Mouse (Mus musculus): ENCODE data around the gene Chrm5.
"Not testable (repeated sequence)": the region's sequence is repeated elsewhere in the genome, so short reads cannot be mapped to it uniquely, and the experiment has no call there.

The Chrm5 gene

DNA sequence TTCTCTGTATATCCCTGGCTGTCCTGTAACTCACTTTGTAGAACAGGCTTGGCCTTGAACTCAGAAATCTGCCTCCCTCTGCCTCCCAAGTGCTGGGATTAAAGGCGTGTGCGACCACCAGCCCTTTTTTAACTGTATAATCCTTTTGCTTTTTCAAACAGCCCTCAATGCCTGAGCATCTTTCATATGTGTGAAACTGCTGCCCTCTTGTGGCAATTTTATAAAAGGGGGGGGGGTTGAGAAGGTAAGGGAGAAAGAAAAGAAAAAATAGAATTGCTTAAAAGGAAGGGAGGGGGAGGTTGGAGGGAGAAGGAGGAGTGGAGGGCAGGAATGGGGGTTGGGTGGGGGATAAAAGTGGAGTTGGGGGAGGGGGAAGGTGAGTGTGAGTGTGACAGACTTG, 995 bp upstream of the Chrm5 start:
- DNase-seq (ENCODE audit: low spot score in 2 of 2), result peak in 1 of 2 experiments; percentile 32

DNA sequence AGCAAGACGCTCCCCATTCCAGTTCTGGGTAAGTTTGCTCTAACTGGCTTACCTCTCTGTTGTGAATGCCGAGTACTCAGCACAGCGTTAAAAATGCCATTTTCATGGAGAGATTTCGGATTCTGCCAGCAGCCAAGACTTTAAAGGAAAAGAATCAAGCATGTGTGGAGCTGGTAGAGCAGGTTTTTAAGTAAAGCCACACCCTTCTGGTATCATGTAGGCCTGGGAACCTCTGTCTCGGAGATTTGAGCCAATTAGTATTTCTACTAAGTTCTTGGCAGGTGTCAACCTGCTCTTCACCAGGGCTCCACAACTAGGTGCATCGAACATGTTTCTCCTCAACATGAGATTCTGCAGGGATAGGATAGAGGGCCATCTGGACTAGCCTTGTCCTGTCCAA, 4.0 kb downstream of the Chrm5 start:
- no peak for DNase-seq (ENCODE audit: low spot score in 2 of 2)

DNA sequence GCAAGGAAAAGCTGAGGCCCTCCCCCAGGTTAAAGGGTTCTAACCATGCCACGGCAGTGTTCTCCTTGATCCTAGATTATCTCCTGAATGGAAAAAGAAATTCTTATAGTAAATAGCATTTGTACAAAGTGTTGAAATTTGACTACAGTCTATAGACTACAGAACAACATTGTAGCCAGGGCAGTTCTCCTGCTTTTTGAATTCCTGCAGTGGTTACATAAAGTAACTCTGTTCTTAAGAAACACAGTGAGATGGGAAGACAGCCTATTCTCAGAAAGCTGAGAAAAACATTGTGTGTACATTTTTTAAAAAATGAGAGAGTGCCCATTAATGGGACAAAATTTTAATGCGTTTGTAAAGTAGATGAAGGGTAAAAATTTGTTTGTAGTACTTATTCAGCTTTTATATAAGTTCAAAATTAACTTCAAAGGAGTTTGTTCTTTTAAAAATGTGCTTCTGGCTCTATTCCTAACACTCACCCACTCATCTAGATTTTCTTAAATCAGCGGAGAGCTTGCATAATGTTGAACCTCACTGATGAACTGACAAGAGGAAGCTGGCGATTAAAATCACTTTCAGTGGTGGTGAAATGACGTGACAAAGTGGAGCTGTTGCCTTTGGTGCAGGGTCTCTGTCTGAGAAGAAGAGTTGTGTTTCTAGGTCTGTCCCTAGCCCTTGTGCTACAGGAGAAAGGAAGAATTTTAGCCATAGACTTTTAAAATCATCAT, 5.4 kb downstream of the Chrm5 start:
- DNase-seq (ENCODE audit: low spot score in 2 of 2), result no peak

DNA sequence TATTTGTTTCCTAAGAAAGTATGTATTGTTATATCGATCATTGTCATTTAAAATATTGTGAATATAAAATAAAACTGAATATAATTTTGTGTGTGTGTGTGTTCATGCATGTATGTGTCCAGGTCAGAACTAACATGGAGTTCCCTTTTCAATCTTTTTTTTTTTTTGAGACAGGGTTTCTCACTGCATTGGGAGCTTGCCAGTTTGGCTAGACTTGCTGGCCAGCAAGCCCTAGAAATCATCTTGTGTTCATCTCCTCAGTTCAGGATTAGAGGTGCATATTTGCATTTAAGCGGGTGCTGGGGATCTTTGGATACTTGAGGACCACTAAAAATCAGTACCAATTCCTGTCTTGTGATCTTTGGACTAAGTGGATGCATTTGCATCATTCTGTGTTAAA, 8.5 kb downstream of the Chrm5 start:
- no peak for DNase-seq (ENCODE audit: low spot score in 2 of 2)

DNA sequence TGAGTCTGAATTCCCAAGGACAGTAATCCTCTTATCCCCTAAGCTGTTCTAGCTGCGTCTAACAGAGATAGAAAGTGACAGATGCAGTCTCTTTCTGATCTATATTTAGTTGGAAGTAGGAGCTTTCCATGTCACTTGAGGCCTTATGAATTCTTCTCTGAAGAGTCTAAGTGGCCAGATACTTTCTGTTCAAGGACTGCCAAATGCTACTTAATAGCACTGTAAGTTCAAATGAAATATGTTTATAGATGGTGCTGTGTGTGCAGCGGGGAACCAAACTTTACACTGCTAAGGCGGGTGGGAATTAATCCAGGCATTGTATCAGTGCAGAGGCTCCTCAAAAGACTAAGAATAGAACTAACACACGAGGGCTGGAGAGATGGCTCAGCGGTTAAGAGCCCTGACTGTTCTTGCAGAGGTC, 9.6 kb downstream of the Chrm5 start:
- no peak for DNase-seq (ENCODE audit: low spot score in 2 of 2)

DNA sequence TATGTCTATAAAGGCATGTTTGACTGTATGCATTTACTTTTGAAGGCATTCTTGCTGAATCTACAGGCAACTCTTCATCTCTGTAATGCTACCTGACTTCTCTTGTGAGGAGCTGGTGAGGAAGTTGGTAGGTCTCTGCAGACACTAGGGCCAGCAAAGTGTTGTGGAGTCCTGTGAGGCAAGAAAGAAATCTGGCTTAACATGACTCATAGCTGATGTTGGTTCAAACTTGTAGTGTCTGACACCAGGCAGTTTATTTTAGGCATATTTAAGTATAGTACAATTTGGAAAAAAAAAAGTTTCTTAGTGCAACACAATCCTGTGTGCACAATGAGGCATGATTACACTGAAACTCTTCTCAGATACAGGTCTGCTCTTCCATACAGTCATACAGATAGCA, 11.0 kb downstream of the Chrm5 start:
- DNase-seq (ENCODE audit: low spot score in 2 of 2), result no peak

DNA sequence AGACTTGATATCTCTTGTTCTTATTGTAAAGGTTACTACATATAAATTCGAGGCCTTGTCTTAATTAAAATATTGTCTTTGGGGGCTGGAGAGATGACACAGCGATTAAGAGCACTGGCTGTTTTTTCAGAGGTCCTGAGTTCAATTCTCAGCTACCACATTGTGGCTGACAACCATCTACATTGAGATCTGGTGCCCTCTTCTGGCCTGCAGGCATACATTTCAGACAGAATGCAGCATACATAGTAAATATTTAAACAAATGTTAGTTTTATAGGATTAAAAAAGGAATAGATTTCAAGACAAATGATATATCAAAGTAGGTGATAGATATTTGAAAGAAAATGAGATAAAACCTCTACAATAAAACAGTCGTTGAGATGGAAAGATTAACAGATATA, 20.0 kb downstream of the Chrm5 start:
- DNase-seq (ENCODE audit: low spot score in 2 of 2), result no peak

DNA sequence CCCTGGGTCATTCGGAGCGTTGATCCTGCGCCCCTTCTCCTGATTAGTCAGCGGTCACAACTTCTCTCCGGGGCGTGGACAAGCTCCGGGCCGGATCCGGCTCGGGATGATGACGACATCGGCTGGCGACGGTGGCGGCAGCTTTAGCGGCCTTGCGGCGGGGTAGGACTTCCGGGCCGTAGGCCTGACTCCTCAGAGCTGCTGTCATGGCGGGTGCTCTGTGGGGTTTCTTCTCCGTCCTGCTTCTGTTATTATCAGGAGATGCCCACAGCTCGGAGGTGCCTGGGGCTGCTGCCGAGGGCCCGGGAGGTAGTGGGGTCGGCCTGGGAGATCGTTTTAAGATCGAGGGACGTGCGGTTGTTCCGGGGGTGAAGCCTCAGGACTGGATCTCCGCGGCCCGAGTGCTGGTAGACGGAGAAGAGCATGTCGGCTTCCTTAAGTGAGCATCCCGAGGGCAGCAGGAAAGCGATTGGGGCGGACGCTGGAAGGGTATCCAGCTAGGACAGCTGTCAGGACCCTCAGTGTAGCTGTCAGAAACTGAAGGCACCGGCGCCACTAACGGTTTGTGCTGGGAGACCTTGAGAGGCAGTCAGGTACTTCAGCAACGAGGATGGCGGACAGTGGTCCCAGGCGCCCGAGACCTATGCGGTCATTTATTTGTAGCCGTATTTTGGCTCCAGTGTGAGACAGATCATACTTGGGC, 25.6 kb downstream of the Chrm5 start, which contains the start of gene Emc7:
Gene Emc7, plus strand, starts transcription at position 136 of the 703 bp plus-strand sequence.
- peak; percentile 93 to 96 for DNase-seq (ENCODE audit: low spot score in 2 of 2)

DNA sequence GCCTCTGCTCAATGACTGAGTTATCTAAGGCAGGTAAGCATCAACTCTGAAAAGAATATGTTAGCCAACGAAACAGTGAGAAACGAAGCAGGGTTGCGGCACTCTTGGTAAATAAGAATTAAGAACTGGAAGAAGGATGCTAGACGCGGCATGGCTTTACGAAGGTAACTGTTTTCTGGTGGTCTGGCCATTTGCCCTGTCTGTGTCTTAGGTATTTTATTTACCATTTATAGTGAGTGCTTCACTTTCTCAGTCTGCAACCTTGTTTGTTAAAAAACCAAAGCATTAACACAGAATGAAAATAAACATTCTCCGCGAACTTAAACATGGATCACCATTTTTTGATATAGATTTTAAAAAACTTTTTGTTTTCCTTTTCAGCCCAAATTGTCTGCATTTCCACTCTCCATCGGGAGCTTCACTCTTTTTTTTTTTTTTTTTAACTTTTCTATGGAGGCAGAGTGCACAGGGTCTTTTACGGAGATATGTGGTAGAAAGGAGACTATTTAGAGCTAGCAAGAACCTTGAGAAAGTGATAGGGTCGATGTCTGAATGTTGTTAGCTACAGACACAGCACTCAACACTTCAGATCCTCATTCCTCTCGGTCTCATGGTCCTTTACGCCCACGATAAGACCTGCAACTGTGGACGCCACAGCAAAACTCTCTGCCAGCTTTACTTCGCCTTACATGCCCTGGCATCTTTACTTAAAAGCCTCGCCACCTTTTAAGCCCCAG, 26.3 kb downstream of the Chrm5 start:
- no peak for DNase-seq (ENCODE audit: low spot score in 2 of 2)

DNA sequence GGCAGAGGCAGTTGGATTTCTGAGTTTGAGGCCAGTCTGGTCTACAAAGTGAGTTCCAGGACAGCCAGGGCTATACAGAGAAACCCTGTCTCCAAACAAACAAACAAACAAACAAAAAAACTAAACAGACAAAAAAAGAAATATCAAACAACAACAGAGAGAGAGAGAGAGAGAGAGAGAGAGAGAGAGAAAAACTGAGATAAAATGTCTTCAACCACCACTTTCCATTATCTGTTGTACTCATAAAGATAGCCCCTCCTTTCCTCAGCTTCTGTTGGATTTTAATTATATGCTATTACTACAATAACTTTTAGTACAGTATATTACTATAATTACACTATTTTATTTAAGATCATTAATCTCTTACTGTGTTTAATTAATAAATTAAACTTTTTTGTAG, 28.1 kb downstream of the Chrm5 start:
- not testable (repeated sequence) for DNase-seq (ENCODE audit: low spot score in 2 of 2)

DNA sequence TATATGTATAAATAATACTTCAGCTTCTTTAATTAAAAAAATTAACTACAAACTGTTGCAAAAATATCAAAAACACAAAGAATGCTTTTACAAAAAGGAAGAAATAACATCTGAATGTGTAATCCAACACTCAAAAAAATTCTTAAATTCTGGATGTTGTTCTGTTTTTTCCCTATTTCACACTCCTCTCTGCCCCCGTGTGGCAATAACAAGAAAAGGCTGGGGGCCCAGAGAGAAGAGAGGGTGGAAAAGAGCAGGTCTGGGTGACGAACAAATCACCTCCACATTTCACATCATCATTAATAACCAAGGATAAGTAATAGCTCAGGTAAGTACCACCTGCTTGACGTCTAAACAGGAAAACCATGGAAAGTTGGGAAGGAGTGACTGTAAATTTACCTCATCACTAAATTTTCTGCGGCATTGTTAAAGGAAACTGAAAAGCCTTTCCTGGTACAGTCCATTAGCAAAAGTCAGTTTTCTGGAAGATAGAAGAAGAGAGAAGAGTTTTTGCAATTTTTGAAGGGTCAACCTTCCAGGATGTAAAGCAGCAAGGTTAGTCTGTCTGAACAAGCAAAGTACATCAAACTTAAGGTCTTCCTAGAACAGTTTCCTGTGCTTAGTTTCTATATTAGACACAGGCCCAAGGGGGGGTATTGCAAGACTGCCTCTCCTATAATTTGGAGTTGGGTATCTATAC, 30.8 kb downstream of the Chrm5 start:
- peak in 1 of 2 experiments; percentile 20 for DNase-seq (ENCODE audit: low spot score in 2 of 2)

DNA sequence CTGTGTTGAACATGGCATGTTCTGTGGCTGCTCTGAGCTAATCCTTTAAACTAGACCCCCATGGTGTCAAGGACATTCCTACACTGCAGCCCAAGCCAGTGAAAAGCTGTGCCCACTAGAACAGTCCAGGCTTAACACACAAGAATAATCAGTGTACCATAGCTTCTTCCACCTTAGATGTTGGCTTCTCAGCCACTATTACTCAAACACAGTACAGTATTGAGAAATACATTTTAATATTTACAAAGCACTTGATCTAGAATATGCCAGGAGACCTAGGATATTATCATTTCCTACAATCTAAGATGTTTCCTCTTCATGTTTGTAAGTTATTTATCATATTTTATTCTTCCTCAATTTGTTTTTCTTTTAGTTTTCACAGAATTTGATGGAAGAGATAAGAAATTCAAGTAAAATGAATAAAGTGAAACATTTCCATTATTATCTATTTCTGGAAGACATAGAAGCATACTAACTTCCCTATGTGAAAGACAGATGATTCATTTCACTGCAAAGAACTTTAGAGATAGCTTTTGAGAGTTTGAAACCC, 32.0 kb downstream of the Chrm5 start:
- DNase-seq (ENCODE audit: low spot score in 2 of 2), result no peak

DNA sequence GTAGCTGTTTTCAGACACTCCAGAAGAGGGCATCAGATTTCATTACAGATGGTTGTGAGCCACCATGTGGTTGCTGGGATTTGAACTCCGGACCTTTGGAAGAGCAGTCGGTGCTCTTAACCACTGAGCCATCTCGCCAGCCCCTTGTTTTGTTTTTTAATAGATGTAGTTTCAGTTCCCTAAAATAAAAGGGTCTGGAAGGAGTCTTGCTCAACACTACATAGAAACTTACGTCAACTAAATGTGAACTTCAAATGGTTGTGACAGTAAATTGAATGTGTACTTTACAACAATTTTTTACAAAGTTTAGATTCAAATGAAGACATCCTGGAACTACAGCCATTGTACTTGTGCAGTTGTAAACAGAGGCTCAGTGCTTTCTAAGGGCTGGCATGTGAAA, 32.5 kb downstream of the Chrm5 start:
- not testable (repeated sequence) for DNase-seq (ENCODE audit: low spot score in 2 of 2)

DNA sequence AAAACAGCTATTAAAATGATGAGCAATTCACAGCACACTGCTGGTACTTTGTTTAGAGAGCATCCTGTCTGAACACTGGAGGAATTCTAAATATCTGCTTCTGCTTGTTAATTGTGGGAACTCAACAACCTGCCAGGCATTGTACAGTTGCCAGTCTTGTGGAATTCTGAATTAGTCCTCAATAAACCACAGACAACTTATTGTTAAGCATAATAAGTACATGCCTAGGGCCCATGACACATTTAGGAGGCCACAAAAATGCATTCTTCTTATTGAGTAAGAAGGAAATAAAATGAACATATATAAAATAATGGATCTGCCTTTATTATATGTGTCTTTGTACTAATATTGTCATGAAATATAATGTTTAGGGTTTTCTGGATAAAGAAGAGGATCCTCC, 35.1 kb downstream of the Chrm5 start:
- DNase-seq (ENCODE audit: low spot score in 2 of 2), result no peak

DNA sequence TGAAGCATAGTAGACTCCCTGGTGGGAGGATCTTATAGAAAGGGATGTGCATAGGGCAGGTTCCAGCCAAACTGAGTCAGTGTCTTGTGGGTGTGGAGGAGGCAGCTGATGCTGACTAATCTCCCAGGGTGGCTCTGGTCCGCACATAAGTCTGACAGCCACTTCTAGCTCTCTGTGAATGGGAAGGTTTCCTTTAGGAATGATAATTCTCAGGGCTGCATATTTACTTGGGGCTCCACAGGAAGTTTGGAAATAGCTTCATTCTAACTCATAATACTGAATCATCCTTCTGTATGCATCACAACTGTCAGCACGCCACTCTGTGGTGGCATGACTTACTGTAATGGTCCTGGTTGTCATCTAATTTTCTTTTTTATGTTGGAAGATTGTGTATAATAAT, 37.1 kb downstream of the Chrm5 start:
- no peak for DNase-seq (ENCODE audit: low spot score in 2 of 2)

DNA sequence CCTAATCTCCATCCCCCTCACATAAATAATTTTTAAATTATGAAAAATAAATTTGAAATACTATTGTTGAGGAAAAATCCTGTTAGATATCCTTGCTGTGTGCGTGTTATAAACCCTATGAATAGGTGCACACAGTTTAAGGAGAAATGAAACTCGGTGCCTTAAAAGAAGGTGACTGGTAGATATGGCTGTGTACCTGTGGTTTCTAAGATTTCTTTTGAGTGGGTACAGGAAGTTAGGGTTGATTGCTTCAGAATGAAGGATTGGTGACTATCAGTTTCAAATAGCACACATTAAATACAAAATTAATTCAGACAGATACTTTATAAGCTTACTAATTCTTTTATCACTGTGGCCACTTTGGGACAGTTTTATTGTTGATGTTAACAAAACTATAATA, 43.0 kb downstream of the Chrm5 start:
- no peak for DNase-seq (ENCODE audit: low spot score in 2 of 2)

DNA sequence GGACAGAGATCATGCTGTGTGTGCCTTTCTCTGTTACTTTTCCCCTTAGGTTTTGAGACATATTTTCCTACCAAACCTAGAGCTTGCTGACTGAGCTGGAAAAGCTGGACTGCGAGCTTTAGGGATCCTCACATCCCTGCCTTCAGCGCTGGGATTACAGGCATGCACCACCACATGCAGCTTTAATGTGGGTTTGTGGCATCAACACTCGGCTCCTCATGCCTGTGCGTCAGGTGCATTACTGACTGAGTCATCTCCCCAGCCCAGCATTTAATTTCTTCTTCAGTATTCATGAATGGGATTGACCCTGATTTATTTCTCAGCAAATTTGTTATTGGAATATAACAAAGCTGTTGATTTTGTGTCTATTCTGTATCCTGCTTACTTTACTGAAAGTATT, 44.3 kb downstream of the Chrm5 start:
- no peak for DNase-seq (ENCODE audit: low spot score in 2 of 2)

DNA sequence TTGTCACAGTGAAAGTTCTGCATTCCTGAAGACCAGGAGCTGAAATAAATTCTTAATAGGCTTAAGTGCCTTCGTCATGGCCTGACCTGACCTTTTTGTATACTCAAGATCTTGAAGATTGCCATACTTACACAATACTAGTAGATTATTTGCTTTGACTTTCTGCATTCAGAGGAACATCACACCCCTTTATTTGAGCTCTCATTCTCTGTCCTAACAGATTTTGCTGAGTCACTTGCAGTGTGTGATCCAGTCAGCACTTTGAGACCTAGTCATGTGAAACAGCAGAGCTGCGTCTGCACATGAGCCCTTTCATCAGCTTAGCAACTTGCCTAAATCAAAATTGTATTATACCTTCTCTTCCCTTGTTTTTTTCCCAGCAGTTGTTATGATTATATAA, 47.2 kb downstream of the Chrm5 start:
- DNase-seq (ENCODE audit: low spot score in 2 of 2), result no peak

DNA sequence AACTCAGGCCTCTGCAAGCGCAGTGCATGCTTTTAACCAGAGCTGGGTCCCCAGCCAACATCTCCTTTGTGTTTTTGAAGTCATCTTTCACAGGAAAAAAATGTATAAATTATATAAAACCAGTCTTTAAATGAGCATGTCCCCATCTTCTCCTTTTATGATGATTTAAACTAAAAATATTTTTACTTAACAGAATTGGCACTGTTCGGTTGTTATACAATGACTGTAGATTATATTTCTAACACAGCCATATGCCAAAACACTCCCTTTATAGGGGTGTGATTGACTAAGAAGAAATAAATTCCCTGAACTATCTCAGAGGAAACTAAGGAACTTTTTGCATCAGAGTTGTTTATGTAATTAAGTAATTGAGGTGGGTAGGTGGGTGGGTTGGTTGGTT, 48.0 kb downstream of the Chrm5 start:
- no peak for DNase-seq (ENCODE audit: low spot score in 2 of 2)

DNA sequence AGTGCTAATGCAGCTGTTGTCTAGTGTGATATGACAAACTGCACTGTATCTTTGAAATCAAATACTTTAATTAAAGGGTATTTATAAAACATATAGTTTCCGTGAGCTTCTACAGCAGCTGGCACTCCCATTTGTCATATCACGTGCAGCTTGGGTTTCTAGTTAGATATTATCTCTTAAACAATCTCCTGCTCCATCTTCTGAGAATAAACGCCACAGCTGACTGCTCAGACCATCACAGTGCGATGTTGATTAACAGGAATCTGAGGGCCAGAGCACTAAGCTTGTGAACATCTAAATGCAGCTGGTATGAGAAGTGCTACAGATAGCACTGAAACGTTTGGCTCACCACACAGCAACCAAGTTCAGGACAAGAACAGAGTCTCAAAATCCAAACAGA, 50.2 kb downstream of the Chrm5 start:
- DNase-seq (ENCODE audit: low spot score in 2 of 2), result no peak

DNA sequence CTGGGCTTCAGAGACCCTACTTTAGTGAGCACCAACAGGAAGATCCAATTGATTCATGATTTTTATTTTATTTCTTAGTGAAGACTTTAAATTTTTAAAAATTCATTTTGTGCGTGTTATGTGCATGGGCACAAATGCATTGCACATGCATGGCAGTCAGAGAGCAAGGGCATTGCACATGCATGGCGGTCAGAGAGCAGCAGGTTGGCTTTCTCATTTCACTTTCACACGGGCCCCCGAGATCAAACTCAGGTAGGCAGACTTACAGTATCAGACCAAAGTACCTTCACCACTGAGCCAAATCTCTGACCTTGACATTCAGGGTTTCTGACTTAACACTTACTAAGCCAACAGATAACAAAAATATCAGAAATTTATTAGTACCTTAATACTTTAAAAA, 50.9 kb downstream of the Chrm5 start:
- DNase-seq (ENCODE audit: low spot score in 2 of 2), result no peak
